Mouse (Mus musculus) forebrain, embryonic 14.5 days (tissue): ENCODE measurements around the gene Rab35. TPM values are rescaled to one million over a fixed set of nuclear protein-coding genes. Genes with fewer than 3 reads are reported as not detected.

Source experiments
- microRNA-seq: library from miRNA; unstranded; fragments of <30 nt; microRNA quantifications from one replicate; pipeline ENCODE4, GENCODE M21; 2016
- polyA plus RNA-seq: library from polyadenylated mRNA; unstranded; fragments of >200 nt; fragmentation: Nextera tagmentation; extraction: Ambion mirVana; gene quantifications from 2 replicates; pipeline ENCODE4 v1.2.1, GENCODE M21; 2014

Rab35 gene
- polyA plus RNA-seq, 1 experiment from 2014 or later = 17.7 TPM

Small RNA genes within 50 kb of the gene (microRNA-seq; reads per million reads assigned to microRNA genes)
- not detected for gene Mir7030

Other genes with a start within 250 kb of the Rab35 start
- 63.3 and 69.4 TPM in 2 replicates for gene Msi1, start 202.3 kb upstream of the Rab35 start, polyA plus RNA-seq
- gene Pla2g1b, start 165.6 kb upstream of the Rab35 start, polyA plus RNA-seq = not detected in 2 replicates
- gene Sirt4, start 147.2 kb upstream of the Rab35 start, polyA plus RNA-seq = 19.5 and 24.3 TPM in 2 replicates
- 7.5 and 9.8 TPM in 2 replicates for gene Pxn, start 125.2 kb upstream of the Rab35 start, polyA plus RNA-seq
- 1,112 and 1,434 TPM in 2 replicates for gene Rplp0, start 72.4 kb upstream of the Rab35 start, polyA plus RNA-seq
- gene Gcn1l1, start 66.7 kb upstream of the Rab35 start, polyA plus RNA-seq = 29.2 and 41.2 TPM in 2 replicates
- 16.0 and 21.8 TPM in 2 replicates for gene Bicdl1, start 99.7 kb downstream of the Rab35 start, polyA plus RNA-seq
- 9.1 and 14.3 TPM in 2 replicates for gene Cit, start 213.4 kb downstream of the Rab35 start, polyA plus RNA-seq